Mouse (Mus musculus) forebrain, embryonic 14.5 days (tissue): ENCODE results near the gene Nup107. TPM values are rescaled to one million over a fixed set of nuclear protein-coding genes. Genes with fewer than 3 reads are reported as not detected.
A peak's percentile ranks its signal among the peaks of the same experiment; 100 is the strongest.

Experiments used
- ATAC-seq: fragments of 200-750 bp; cut with Nextera tagmentation; 2 replicates; pipeline ENCODE4 v1.8.0; 2017; ENCODE audit warnings: mild to moderate bottlenecking, moderate library complexity
- DNase-seq: peaks from one replicate; pipeline ENCODE4 v3.0.0-alpha.2; 2015; ENCODE audit warnings: low spot score
- H3K27ac ChIP-seq: fragments of 300-500 bp; sonication (generic); 2 replicates; pipeline ENCODE4 v1.5.1; 2014; ENCODE audit warnings: low read depth, mild to moderate bottlenecking, control low read depth, low read length, moderate library complexity
- H3K27me3 ChIP-seq: fragments of 300-500 bp; sonication (generic); replicated peaks from 2 replicates; pipeline ENCODE4 v1.6.1; 2014; ENCODE audit warnings: low read length, control low read depth, mixed read lengths; ENCODE audit not compliant: control insufficient read depth, insufficient read depth
- H3K36me3 ChIP-seq: fragments of 300-500 bp; sonication (generic); 2 replicates; pipeline ENCODE4 v1.6.1; 2014; ENCODE audit warnings: low read length, control low read depth; ENCODE audit not compliant: control insufficient read depth, insufficient read depth
- H3K4me1 ChIP-seq: fragments of 300-500 bp; sonication (generic); 2 replicates; pipeline ENCODE4 v1.6.1; 2014; ENCODE audit warnings: antibody characterized with exemption, low read length, control low read depth; ENCODE audit not compliant: control insufficient read depth, insufficient read depth
- H3K4me2 ChIP-seq: fragments of 300-500 bp; sonication (generic); 2 replicates; pipeline ENCODE4 v1.6.1; 2014; ENCODE audit warnings: mild to moderate bottlenecking, control low read depth, low read length
- H3K4me3 ChIP-seq: fragments of 300-500 bp; sonication (generic); 2 replicates; pipeline ENCODE4 v1.5.1; 2014; ENCODE audit warnings: low read depth, low read length, control low read depth
- H3K9ac ChIP-seq: fragments of 300-500 bp; sonication (generic); 2 replicates; pipeline ENCODE4 v1.6.1; 2014; ENCODE audit warnings: mild to moderate bottlenecking, low read length, control low read depth, moderate library complexity
- H3K9me3 ChIP-seq: fragments of 300-500 bp; sonication (generic); replicated peaks from 2 replicates; pipeline ENCODE4 v1.6.1; 2016; ENCODE audit warnings: low read length, control low read depth, mixed read lengths; ENCODE audit not compliant: control insufficient read depth
- WGBS: fragments of 180-500 bp; shearing (Covaris S2); extraction: QIAGEN DNeasy Blood & Tissue Kit; methylation state at CpG from one replicate; pipeline ENCODE4 v1.1.7; 2014; 5-methylcytosine and 5-hydroxymethylcytosine counted together
- polyA plus RNA-seq: library from polyadenylated mRNA; unstranded; fragments of >200 nt; fragmentation: Nextera tagmentation; extraction: Ambion mirVana; gene quantifications from 2 replicates; pipeline ENCODE4 v1.2.1, GENCODE M21; 2014

Gene Nup107
- polyA plus RNA-seq, 1 experiment from 2014 or later: 68.7 TPM

- 93% methylated on average over 12 of the region's 12 CpGs for WGBS
- no peaks in the 10 kb centered on the region for H3K27me3 ChIP-seq
- no peaks in the 10 kb centered on the region for H3K4me1 ChIP-seq
- ATAC-seq: no peak
- no peak for DNase-seq
- no peak overlapping the region for H3K4me2 ChIP-seq
- no peak overlapping the region for H3K27ac ChIP-seq
- H3K4me3 ChIP-seq: no peak overlapping the region
- no peaks in the 10 kb centered on the region for H3K9me3 ChIP-seq
- no peaks in the 10 kb centered on the region for H3K36me3 ChIP-seq
- H3K9ac ChIP-seq: no peak overlapping the region
These were observed 4.6 kb upstream of the Nup107 start for GRCm38 (mm10) chr10:117797106-117797505.

- DNase-seq: no peak
- 91% methylated on average over 7 of the region's 7 CpGs for WGBS
These were observed 3.7 kb upstream of the Nup107 start for GRCm38 (mm10) chr10:117796181-117796580.

GRCm38 (mm10) chr10:117795206-117795605, 2.7 kb upstream of the Nup107 start:
- Histone ChIP-seq H3K4me1 (peaks cover 10% of the 10 kb centered on the region), H3K9ac (no peak overlapping the region), H3K27me3 (no peaks in the 10 kb centered on the region), H3K4me3 (no peak overlapping the region), H3K27ac (no peak overlapping the region), H3K36me3 (no peaks in the 10 kb centered on the region), H3K4me2 (no peak overlapping the region), H3K9me3 (no peaks in the 10 kb centered on the region)
- WGBS: 77% methylated on average over 4 of the region's 4 CpGs
- DNase-seq (no peak), ATAC-seq (no peak)

More at GRCm38 (mm10) chr10:117796181-117796580, 3.7 kb upstream of the Nup107 start:
- H3K4me3 ChIP-seq: no peak overlapping the region
- no peak overlapping the region for H3K27ac ChIP-seq
- no peaks in the 10 kb centered on the region for H3K27me3 ChIP-seq
- H3K9ac ChIP-seq: no peak overlapping the region
- H3K4me2 ChIP-seq: no peak overlapping the region
- H3K4me1 ChIP-seq: peaks cover 8% of the 10 kb centered on the region
- no peaks in the 10 kb centered on the region for H3K9me3 ChIP-seq
- H3K36me3 ChIP-seq: no peaks in the 10 kb centered on the region
- no peak for ATAC-seq

GRCm38 (mm10) chr10:117793436-117794030, 1.0 kb upstream of the Nup107 start:
- ATAC-seq: no peak

GRCm38 (mm10) chr10:117791171-117791470, 1.4 kb downstream of the Nup107 start:
- H3K4me3 ChIP-seq: no peak overlapping the region
- peaks cover 19% of the 10 kb centered on the region for H3K36me3 ChIP-seq
- no peak for ATAC-seq
- no peak overlapping the region for H3K27ac ChIP-seq
- no peaks in the 10 kb centered on the region for H3K27me3 ChIP-seq
- no peaks in the 10 kb centered on the region for H3K9me3 ChIP-seq
- H3K9ac ChIP-seq: 0 out of 2 replicates have a peak overlapping the region, but pooled peaks have one; percentile 75
- DNase-seq: no peak
- peak overlapping the region; percentile 90; the same call in 1 of the 2 replicates for H3K4me2 ChIP-seq
- H3K4me1 ChIP-seq: peaks cover 10% of the 10 kb centered on the region
- WGBS: 91% methylated on average over 2 of the region's 2 CpGs

More at GRCm38 (mm10) chr10:117793436-117794030, 1.0 kb upstream of the Nup107 start:
- 83% methylated on average over 11 of the region's 11 CpGs for WGBS
- Histone ChIP-seq H3K4me1 (peaks cover 10% of the 10 kb centered on the region), H3K9ac (no peak overlapping the region; the same call in 1 of the 2 replicates), H3K36me3 (no peaks in the 10 kb centered on the region), H3K27me3 (no peaks in the 10 kb centered on the region), H3K9me3 (no peaks in the 10 kb centered on the region), H3K4me3 (no peak overlapping the region; the same call in 1 of the 2 replicates), H3K27ac (no peak overlapping the region), H3K4me2 (peak overlapping the region; percentile 60)
- no peak for DNase-seq

- no peak overlapping the region for H3K27ac ChIP-seq
- peaks cover 10% of the 10 kb centered on the region for H3K4me1 ChIP-seq
- H3K9ac ChIP-seq: no peak overlapping the region
- no peak overlapping the region; the same call in 1 of the 2 replicates for H3K4me2 ChIP-seq
- DNase-seq (no peak), ATAC-seq (no peak)
- H3K27me3 ChIP-seq: no peaks in the 10 kb centered on the region
- no peaks in the 10 kb centered on the region for H3K9me3 ChIP-seq
- H3K4me3 ChIP-seq: no peak overlapping the region
- 94% methylated on average over 17 of the region's 17 CpGs for WGBS
- peaks cover 24% of the 10 kb centered on the region for H3K36me3 ChIP-seq
These were observed 1.9 kb downstream of the Nup107 start for GRCm38 (mm10) chr10:117790421-117791170.

GRCm38 (mm10) chr10:117790011-117790410, 2.5 kb downstream of the Nup107 start:
- 100% methylated on average over 1 of the region's 1 CpGs for WGBS

GRCm38 (mm10) chr10:117784646-117785045, 7.9 kb downstream of the Nup107 start:
- H3K4me3 ChIP-seq: no peak overlapping the region
- H3K36me3 ChIP-seq: peaks cover 77% of the 10 kb centered on the region
- WGBS: 96% methylated on average over 7 of the region's 7 CpGs
- no peak for ATAC-seq
- H3K9me3 ChIP-seq: no peaks in the 10 kb centered on the region
- no peak overlapping the region for H3K9ac ChIP-seq
- no peaks in the 10 kb centered on the region for H3K27me3 ChIP-seq
- no peaks in the 10 kb centered on the region for H3K4me1 ChIP-seq
- H3K4me2 ChIP-seq: no peak overlapping the region
- H3K27ac ChIP-seq: no peak overlapping the region
- DNase-seq: no peak

More at GRCm38 (mm10) chr10:117790011-117790410, 2.5 kb downstream of the Nup107 start:
- no peak overlapping the region for H3K9ac ChIP-seq
- ATAC-seq (no peak), DNase-seq (no peak)
- peaks cover 10% of the 10 kb centered on the region for H3K4me1 ChIP-seq
- no peak overlapping the region for H3K4me3 ChIP-seq
- H3K36me3 ChIP-seq: peaks cover 30% of the 10 kb centered on the region
- H3K27me3 ChIP-seq: no peaks in the 10 kb centered on the region
- H3K27ac ChIP-seq: no peak overlapping the region
- no peaks in the 10 kb centered on the region for H3K9me3 ChIP-seq
- H3K4me2 ChIP-seq: no peak overlapping the region
